Mouse (Mus musculus) urinary bladder, adult 18-20 months (tissue): ENCODE measurements around the gene Psg16.
"Not testable (repeated sequence)": the region's sequence is repeated elsewhere in the genome, so short reads cannot be mapped to it uniquely, and the experiment has no call there.

ENCODE experiments used
- DNase-seq, 2 experiments: peaks; one replicate each; pipeline ENCODE4 v3.0.0; 2022; ENCODE audit warnings: low spot score in 2 of 2, mixed read lengths in 2 of 2

Psg16 gene

DNA sequence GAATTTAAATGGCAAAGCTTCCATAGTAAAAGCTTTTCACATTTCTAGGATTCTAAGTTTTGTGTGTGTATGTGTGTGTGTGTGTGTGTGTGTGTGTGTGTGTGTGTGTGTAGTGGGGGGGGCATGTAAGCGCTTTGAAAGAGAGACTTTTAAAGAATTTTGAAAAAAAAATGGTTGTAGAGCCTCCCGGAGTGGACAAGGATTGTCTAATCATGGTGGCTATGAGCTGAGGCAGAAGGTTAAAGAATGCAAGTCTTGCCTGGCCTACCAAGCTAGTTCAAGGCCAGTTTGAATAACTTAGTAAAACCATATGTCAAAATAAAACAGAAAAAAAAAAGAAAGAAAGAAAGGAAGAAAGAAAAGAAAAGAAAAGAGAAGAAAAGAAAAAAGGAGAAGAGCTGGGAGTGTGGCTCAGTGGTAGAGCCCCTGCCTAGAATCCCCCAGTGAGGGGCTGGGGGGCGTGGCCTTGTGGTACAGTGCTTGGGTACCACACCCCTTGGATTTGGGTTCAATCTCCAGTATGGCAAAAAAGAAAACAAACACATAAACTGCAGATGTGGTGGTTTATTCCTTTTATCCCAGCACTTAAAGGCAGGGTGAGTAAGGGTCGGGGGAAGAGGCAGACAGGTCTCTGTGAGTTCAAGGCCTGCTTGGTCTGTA, 18.4 kb upstream of the Psg16 start:
- no peak for DNase-seq

DNA sequence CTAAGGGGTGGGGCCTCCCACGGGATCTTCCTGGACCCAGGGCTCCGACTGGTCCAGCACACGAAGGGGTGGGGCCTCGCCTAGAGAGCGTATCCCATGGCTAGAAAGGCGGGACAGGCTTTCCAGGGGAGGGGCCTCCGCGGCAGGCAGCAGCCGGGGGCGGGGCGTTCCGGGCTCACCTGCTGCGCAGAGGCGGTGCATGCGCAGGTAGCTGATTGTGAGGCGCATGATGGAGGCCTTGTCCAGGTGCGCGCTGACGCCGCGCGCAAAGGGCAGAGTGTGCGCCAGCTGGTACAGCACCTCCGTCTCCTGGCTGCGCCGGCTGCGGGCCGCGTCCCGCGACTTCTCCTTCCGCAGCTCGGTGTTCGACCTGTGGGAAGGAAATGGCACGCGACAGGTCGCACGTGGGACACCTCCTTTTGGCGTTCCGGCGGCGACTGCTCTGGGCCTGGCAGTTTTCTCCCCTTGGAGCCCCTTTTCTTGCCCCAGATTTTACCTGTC, 17.7 kb upstream of the Psg16 start:
- peak; percentile 89 to 90 for DNase-seq

DNA sequence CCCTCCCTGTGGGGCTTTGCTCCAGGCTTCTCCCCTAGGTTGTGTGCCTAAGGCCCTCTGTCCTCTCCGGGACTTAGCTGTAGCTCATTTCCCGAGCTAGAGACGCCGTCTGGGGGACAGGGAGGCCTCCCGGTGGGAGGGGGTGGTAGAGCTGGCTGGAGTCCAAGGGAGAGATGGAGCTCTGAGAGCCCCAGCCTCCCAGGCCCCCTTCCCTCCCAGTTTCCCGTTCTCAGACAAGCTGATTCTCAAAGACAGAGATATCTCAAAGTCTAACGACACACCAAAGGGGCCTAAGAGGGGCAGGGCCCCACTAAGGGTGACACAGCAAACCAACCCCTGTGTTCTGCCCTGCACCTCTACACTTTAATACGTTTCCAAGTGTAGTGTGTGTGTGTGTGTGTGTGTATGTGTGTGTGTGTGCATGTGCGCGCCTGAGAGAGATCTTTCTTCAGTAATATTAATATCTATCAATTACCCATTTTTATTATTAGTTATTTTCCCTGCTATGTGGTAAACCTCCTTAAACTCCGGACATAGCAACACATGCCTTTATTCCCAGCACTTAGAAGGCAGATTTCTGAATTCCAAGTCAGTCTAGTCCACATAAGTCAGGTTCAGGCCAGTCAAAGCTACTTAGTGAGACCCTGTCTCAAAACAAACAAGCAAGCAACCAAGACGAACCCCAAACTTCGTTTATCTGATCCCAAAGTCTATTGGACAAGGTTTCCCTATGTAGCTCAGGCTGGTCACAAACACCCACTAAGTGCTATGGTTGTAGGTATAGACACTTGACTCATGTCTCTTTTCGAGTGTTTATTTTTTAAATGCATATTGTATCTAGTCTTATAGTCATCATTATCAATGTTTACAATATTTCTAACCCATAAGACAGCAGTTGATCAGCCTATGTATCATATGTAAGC, 17.0 kb upstream of the Psg16 start:
- DNase-seq = no peak

DNA sequence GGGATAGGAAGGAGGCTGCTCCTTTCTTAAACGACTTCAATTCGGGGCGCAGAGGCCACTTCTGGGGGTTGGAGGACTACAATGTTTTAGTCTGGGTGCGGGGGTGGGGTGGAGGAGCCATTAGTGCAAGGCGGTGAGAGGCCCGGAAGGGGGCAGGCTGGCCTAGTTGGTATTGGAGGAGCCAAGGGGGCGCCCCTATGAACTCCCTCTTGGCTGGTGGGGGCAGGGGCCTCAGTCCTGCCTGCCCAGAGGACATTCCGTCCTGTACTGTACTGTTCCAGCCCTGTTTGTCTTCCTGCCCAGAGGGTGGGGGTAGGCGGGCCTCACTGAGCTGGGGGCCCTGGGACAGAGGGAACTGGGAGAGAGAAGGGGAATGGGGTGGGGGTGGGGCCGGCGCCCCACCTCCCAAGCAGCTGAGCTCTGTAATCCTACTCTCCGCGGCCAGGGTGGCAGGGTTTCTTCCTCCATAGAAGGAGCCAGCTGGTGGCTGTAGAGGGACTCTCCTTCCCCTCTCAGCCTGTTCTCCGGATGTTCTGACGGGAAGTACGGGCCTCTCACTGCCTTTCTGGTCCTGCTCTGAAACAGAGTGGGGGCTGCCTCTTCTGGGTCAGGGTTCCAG, 15.7 kb upstream of the Psg16 start:
- peak; percentile 30 to 81 for DNase-seq

DNA sequence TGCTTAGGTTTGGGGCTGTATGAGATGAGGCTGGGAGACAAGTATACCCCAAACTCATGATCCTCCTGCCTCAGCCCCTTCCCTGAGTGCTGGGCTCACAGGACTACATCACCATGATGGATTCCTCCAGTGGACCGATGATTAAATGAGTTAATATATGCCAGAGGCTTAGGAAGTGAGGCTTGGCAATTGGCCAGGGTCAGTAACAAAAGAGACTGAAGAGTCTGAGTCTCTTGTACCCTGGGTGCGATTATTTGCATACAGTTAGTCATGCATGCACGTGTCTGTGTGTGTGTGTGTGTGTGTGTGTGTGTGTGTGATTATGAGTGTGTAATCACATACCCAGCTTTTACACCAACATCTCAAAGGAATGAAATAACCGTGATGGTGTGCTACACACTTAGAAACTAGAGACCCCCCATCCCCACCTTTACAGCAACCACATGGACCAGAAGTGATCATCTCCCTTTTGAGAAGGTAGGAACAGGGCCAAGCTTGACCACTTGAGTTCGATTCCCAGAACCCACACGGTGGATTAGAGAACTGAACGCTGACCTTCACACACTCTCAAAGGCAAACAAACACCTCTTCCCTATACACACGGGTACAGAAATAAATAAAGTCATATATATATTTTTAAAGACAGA, 14.9 kb upstream of the Psg16 start:
- no peak for DNase-seq

DNA sequence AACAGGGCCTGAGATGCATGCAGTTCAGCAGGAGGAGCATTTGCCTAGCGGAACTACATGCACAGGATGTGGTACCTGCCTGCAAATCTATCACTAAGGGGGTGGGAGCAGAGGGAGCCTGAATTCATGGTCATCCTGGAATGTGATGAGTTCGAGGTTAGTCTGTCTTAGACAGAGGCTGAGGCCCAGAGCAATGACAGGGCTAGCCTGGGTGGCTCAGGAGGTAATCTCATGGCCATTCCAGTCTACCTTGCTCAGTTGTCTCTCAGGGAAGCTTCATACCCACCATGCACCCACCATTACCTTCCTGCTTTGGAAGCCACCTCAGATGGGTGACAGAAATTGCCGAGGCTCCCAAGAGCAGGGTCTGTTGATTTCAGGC, 14.4 kb upstream of the Psg16 start:
- no peak for DNase-seq

DNA sequence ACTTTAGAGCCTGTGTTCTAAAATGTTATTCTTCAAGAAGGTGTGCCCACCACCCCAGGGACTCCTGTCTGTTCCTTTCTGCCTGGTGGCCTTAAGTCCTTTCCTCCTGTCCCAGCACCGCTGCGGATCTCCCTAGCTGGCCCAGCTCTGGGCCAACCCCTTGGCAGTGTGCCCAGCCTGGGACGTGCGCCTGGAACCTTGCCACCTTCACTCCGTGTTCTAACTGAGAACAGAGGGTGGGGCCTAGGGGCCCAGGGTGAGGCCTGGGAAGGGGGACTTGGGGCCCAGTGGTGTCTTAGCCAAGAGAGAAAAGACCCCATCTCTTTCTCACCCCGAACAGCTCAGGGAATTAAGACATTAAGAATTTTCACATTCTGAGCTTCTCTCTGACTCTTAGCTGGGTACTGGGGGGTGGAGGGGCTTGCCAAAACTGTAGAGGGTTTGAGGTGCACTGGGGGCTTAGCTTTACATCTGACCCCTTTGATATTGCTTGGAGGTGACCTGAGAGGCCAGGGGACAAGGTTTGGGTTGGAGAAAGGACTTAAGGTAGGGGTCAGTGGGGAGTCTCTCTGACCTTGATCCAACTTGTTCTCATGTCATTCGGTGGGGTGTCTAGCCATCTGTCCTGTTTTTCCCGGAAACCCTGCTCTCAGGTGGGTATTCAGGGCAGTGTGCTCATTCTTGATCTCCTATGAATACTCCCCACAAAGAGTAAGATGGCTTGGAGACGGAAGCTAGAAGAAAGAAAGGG, 13.6 kb upstream of the Psg16 start:
- peak; percentile 89 to 94 for DNase-seq

DNA sequence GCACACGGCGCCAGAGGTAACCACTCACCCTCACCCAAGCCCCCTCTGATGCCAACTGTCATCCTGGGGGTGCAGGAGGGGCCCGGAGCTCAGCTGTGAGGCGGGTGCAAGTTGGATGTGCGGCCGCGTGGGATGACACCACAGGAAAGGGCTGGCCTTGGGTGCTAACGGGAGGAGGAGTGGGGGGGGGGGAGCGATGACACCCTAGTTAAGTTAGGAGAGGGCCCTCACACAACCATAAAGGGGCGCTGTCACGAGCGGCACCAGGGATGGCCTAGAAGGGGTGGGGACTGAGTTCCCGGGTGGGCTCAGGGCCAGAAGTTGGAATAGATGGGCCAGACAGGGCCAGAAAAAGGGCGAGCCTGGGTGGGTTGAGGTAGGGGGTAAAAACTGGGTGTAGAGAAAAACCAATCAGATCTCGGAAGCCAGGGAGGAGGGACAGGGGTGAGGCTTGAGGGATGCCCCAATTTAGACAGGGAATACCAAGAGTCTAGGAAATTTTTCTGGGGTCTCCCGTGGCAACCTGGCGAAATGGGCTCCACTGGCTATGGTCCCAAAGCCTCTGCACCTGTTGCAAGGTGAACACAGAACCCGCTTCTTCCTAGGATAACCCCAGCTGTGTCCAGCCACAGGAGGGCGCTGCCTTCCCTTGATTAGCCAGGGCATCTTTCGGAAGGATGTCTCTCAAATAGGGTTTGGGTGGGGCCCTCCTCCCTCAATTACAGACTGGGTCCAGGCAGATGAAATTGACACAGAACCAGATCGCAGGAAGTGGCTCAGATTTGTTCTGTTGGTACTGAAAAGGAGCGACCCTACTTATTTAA, 12.8 kb upstream of the Psg16 start:
- peak in 1 of 2 experiments; percentile 51 for DNase-seq

DNA sequence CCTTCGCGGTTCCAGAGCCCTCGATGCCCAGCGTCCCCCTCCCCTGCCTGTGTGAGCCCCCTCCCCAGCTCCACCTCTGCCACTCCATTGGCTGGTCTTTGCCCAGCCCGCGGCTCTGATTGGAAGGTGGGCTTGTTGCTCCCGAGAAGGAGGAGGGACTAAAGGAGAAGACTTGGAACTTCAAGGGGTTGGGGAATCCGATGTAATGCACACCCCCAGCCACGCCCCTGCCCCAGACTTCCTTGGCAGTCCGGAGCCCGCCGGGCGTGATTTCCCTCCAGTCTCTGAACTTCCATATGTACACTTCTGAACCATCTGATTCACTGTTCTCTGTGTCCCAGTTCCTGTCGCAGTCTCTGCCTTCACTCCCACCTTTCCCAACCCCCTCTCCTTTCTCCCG, 11.5 kb upstream of the Psg16 start, which contains the start of gene Hif3a:
TSS of gene Hif3a (minus strand) at position 39 of the 400 bp plus-strand sequence.
- DNase-seq = peak in 1 of 2 experiments; percentile 40

DNA sequence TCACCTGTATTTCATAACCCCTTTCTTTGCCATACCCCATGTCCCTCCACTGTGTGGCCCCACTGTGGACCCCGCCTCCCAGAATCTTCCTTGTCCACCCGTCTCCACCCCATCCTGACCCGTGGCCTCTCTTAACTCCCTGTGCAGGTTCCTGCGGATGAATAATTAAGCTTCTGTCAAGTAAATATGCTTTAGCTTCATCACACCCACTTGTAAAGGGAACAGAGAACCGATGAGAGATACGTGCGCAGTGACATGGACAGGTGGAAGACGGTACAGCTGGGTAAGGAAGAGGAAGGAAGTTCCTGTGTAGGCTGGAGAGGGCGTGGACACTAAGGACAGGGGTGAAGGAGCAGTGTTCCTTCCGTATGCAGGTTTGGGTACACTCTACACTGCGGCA, 11.0 kb upstream of the Psg16 start:
- DNase-seq = no peak

DNA sequence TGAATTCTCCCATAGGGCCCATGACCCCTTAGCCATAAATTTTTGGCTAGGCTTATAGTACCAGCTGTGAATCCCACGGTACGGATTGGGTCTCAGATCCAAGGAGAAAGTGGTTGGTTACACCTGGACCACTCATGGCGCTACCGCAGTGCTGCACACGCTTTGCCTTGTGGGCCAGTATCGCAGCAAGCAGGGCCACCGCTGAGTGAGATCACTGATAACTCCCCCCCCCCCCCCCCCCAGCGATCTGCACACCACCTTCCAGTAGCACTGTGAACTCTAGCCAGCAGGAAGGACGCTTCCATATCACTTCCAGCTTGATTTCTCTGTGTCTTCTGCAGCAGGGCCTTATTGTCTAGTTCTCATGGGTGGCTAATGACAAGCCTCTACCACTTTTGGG, 8.2 kb upstream of the Psg16 start:
- DNase-seq = no peak

DNA sequence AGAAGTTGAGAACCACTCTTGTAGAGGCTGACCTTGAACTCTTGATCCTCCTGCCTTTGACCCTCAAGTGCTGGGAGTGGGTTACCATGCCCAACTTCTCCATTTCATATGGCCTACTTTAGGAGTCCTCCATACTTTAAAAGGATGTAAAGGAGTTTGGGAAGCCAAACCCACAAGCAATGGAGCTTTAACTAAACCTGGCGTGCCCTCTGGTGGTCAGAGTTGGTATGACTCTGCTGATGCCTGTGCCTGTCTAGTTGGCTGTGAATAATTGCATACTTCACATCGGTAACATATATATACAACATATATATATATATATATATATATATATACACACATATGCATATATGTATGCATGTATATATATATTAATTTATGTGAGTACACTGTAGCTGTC, 7.4 kb upstream of the Psg16 start:
- DNase-seq = peak; percentile 61 to 87

DNA sequence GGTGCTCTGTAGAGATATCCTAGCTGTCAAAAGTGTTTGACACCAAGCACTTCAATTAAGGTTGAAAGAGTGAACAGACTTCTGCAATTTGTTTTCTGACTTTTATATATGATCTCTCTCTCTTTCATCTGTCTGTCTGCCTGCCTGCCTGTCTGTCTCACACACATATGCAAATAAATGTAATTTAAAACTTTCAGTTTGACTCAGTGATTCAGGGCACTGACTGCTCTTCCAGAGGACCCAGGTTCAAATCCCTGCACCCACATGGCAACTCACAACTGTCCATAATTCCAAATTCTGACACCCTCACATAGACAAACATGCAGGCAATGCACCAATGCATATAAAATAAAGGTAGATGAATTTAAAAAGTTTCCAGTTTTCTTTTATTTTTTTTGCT, 6.8 kb upstream of the Psg16 start:
- DNase-seq = no peak

DNA sequence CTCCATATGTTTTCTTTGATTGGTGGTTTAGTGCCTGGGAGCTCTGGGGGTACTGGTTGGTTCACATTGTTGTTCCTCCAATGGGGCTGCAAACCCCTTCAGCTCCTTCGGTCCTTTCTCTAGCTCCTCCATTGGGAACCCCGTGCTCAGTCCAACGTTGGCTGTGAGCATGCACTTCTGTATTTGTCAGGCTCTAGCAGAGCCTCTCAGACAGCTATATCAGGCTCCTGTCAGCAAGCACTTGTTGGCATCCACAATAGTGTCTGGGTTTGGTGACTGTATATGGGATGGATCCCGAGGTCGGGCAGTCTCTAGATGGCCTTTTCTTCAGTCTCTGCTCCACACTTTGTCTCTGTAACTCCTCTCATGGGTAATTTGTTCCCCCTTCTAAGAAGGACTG, 6.2 kb upstream of the Psg16 start:
- not testable (repeated sequence) for DNase-seq

DNA sequence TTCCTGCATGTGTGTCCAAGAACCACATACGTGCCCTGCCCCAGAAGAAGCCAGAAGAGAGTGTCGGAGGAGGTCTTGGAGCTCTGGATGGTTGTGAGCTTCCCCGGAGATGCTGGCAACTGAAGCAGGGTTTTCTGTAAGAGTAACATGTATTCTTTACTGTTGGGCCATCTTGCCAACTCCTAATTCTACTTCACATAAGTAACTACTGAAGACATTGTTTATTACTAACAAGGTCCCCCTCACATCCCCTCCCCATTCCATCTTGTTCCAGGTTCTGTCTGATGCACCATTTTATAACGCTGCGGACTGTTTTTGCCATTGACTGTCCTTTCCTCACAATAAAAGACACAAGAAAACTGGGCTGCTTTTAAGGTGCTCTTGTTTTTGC, 332 bp upstream of the Psg16 start:
- DNase-seq = no peak

DNA sequence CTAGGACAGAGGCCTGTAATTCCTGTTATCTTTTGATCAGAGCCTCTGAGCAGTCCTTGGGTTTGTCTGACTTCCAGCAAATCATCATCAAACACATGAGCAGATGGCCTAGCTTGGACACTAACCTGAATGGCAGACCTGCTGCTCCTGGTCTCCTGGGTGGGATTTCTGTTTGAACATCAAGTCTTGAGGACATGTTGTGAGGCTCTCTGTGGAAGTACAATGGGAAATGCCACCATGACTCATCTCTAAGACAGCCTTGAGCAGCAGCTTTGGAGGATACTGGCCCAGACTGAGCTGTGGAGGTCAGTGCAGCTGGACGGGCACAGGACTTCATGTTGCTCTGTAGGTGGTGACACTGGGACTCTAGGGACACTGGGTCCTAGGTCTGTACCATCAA, 2.7 kb downstream of the Psg16 start:
- DNase-seq = no peak

DNA sequence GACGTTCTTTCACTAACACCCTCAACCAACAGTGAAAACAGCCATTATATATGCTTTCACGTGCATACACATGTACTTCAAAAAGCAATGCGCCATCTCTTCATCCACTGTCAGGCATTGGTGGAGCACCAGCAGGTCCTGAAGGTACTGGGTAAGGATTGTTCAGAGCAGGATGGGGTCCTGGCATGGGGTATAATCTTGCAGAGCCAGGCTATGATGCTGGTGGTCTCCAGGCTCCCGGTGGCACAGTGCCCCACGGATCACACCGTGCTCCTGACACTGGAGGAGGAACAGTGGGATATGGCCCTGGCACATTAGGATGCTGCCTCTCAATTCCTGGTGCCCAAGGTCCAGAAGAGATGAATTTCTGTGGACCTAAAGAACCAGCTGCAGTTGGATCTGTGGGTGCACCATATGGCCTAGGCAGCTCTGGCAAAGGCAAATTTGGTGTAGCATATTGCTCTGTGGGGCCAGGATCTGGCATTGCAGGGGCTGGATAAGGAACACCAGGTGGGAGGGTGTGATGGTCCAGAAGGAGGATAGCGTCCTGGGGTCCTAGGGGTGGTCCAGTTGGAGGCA, 4.3 kb downstream of the Psg16 start:
- no peak for DNase-seq

DNA sequence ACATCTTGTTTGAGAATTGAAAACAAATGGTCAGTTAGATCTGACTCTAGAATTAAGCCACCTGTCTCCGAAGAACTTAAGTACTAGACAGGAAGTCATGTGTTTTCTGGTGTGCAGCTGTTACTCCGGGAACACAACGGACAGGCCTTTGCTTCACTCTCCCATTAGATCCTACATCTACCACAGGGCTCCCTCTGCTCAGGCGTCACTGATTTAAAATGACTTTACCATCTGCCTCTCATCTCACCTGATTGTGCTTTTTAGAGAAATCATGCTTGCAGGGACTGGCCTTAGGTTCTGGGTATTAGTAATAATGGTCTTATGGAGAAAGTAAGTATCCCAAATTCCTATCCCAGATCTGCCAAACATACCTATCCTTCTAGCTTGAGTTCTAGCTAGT, 8.9 kb downstream of the Psg16 start:
- no peak for DNase-seq

DNA sequence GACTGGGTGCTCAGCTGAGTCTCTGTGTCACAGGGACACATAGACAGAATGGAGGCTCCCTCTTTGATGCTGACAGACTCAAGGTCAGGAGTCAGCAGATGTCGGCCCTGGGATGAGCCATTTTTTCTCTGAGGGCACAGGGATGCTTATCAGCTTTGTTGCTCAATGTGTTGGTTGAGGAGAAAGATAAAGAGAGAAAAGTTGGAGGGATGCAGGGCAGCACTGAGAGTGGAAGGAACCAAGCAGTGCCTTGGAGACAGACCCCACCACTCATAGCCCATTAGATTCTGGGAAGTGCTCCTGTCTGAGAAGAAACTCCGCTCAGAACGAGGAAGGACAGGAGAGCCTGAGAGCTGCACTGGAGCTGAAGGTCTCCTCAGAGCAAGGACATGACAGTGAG, 13.9 kb downstream of the Psg16 start:
- no peak for DNase-seq

DNA sequence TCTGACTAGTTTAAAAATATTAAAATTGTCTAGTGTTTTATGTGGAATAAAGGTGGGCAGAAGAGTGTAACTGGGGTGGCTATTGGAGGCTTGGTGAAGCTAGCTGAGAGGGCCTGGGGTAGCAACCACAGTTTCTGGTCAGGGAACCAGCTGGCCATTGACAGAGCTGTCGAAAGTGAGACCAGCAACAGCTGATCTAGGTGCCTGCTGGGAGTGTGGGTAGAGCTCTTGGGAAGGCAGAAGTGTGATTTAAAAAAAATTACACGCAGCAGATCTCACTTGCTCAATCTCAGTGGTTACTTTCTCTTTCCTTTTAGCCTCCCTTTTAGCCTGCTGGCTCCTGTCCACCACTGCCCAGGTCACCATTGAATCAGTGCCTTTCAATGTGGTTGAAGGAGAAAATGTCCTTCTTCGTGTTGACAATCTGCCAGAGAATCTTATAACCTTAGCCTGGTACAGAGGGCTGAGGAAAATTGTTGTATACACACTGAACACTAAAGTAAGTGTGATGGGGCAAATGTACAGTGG, 16.3 kb downstream of the Psg16 start:
- DNase-seq = no peak
